Mouse (Mus musculus): ENCODE results near the gene Ffar4.

Gene Ffar4

GRCm38 (mm10) chr19:38096858-38097758 is at the start of gene Ffar4:
TSS of gene Ffar4 (plus strand) at chr19:38097071.
- no peak for DNase-seq

DNA sequence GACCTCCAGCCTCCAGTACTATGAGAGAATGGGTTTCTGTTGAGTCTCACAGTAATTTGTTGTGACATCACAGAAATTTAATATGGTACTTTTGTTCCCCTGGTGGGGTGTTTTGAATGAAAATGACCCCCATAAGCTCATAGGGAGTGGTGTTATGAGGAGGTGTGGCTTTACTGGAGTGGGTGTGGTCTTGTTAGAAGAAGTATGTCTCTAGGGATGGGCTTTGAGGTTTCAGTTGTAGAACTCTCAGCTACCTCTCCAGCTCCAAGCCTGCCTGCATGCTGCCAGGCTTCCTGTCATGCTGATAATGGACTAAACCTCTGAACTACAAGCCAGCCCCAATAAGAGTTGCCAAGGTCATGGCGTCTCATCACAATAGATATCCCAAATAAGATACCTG is 47.2 kb upstream of the Ffar4 start:
- DNase-seq: no peak

DNA sequence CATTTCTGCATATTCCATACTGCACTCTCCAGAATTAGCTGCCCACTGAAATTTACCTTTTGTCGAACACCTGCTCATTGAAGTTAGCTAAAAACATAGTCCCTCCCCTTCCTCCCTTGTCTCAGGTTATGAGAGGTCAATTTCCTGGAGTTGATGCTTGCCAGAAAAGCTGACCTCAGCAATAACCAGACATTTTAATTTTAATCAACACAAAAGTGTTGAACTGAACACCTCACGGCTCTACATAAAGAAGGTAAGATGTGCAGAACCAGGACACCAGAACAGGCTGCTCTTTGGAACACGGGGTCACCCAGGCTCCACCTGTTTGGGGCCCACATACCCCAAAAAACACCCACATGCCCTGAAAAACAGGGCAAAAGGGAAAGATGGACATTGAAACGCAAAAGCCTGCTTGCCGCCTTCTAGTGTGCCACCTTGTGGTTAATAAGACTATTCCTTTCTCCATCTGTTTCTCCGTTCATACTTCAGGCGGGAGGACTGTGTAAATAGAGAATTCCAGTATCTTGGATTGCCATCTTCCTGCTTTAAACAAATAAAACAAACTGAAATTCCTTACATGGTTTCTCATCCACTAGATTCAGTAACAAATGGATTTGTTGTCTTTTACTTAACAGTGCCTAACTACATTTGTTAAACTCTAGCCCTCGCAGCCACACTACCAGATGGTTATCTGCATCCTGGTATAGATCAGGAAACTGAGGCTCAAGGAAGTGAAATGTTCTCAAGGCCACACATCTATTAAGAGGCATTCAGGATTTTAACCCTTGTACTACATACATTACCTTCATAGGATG is 43.4 kb upstream of the Ffar4 start:
- DNase-seq: peak; percentile 39

DNA sequence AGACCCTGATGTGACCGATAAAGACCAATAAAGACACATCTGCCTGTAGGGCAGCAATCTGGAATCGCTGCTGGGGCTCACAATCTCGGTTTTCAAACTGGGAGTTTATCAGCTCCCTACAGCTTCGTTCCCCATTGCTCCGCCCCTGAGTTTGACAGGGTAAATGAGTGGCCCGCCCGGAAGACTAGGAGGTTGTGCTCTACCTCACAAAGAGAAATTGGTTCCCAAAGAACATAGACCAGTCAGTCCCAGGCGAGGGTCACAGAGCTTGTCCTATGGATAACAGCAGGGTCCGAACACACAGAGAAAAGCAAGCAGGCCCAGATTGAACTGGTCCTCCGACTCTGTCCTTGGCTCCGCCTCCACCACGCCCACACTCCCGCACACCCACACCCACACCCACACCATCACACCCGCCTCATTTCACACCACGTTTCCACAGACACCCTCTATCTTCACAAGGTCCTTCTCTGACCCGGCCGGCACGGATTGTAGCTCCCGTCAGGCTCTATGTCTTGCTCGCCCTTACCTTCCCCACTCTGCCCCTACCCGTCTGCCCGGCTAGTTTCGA is 42.6 kb upstream of the Ffar4 start:
- DNase-seq: no peak

DNA sequence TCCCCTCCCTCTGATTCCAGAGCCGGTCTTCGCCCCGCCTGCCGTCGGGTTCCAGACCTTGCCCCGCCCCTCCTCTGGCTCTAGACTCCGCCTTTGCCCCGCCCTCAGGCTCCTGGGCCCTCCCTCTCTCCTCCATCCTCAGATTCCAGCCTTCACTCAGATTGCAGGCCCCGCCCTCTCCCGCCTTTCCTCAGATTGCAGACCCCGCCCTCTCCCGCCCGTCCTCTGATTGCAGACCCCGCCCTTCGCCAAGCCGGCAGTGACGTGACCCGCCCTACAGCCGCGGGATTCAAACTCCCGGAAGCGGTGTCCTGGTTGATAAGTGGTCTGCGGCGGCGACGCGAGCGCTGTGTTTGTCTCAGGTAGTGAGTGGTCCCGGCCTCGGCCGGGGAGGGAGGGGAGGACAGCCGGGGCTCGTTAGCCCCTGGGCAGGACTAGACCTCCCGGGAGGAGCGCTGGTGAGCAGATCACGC is 42.1 kb upstream of the Ffar4 start, which contains the start of gene Cep55:
Gene Cep55 (plus strand): TSS at position 292 of the 473 bp plus-strand sequence.
- peak; percentile 95 for DNase-seq

DNA sequence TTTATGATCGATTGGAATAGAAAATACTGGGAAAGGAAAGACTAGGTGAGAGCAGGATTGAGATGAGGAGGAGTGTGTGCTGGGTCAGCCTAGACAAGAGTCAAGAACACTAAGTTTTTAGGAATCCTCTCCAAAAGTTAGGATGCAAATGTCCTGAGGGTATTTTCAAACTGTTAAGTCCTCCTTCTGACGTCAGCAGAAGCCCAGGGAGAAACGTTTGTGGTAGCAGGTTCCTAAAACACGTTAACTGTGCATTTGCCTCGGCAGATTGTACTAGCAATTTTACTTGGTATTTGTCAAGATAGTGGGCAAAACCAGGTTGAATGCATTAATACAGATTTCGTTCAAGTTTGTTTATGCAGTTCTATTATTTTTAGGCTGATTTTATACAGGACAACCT is 41.1 kb upstream of the Ffar4 start:
- DNase-seq: no peak

DNA sequence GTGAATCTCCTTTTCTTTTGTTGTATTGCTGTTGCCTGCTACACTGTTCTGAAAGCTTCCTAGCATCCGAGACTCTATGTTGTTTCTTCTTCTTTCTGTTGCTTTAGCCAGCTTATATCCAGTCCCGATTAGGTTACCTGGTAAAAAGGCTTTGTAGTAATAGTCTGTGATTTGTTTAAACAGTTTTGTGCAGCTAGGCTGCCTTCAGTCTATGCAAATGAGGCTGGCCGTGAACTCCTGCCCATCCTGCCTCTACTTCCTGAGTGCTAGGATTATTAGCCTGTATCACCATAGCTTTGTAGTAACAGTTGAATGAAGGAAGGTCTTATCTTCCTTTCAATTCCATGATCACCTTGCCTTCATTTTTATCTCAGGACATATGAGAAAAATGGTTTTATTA is 40.6 kb upstream of the Ffar4 start:
- DNase-seq: no peak

DNA sequence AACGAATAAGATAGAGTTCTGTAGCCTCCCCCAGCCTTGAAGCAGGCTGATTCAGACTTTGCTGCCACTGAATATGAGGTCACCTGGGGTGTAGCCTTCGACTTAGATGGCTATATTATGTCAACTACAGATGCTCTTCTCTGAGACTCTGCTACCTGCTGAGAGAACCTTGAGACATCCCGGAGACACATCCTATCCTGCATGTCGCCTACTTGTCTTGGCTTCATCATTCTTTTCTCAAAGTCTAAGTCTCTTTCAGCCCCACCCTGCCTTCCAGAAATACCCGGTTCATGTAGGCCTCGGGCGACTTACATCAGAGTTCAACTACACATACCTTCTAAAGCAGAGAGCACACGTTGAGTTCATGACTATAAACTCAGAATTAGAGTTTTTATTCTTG is 39.9 kb upstream of the Ffar4 start:
- no peak for DNase-seq

- no peak for DNase-seq
Measured at GRCm38 (mm10) chr19:38063201-38063600, 33.7 kb upstream of the Ffar4 start.

- DNase-seq: no peak
Measured at GRCm38 (mm10) chr19:38064051-38064450, 32.8 kb upstream of the Ffar4 start.

DNA sequence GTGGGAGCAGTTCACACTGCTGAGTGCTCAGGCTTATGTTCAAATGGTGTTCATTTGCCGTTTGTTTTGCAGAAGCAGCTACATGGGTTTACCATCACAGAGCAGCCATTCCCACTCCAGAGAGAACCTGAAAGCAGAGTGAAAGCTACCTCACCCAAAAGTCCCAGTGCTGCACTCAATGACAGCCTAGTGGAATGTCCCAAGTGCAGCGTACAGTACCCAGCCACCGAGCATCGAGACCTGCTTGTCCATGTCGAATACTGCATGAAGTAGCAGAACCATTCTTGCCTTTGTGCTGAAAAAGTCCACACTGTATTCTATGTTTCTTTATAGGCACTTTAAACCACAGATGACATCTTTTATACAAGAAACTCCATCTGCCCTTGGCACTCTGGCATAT is 23.6 kb upstream of the Ffar4 start:
- no peak for DNase-seq

DNA sequence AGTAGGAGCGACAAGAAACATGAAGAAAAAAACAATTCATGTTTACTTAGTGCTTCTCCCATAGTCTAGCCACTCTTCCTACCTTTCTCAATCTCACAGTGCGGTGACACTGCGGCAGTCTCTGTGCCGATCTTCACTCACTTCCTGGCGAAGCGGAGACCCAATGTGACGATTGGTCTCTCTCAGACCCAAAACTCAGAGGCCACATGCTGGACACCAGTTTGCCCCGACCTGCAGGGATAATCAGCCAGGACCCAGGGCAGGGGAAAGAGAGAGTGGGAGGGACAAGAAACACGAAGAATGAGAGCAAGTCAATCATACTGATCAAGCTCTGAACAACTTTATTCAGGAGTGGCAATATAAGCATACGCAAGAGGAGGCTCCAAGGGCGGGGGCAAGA is 21.8 kb upstream of the Ffar4 start:
- no peak for DNase-seq

DNA sequence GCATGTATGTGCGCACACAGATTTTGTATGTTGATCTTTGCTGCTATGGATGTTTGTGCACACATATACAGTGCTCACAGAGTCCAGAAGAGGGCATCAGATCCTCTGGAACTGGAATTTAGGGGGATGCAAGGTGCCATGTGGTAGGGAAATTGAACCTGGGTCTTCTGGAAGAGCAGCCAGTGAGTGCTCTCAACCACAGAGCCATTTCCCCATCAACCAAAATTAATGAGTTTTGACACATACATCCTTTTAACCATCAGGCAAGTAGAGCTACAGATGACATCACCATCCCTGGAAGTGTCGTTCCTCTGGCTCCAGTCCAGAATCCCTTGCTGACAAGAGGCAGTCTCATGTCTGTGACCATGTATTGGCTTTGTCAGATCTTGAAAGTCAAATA is 20.6 kb upstream of the Ffar4 start:
- no peak for DNase-seq

DNA sequence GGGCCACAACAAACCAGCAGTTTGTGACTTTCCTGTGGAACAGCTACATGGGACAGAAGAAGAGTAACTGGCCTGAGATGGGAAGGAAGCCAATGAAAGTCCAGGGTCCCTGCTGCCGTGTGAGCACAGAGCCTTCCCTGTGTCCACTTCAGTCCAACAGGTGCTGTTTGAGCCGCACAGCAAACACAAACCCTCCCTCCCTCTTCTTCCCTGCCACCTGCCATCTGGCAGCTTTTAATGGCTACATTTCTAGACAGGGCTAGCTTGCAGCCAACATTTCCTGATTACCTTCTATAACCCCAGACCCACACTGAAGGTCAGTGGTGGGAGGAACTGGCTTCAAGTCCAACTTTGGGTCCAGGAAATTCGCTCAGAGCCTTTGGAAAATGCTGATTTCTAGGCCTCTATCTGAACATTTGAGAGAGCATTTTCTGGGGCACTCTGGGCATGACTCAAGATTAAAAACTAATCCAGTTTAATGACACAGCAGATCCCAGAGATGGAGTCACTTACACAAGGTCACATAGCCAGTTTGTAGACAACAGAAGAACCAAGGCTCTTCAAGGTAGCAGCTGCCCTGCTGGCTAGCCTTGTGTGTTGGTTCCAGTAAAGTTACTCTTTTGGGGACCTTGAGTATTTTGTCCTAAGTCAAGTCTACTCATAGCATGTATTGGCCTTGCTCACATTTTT is 18.9 kb upstream of the Ffar4 start:
- DNase-seq: peak; percentile 13

- no peak for DNase-seq
Measured at GRCm38 (mm10) chr19:38081361-38081760, 15.5 kb upstream of the Ffar4 start.

DNA sequence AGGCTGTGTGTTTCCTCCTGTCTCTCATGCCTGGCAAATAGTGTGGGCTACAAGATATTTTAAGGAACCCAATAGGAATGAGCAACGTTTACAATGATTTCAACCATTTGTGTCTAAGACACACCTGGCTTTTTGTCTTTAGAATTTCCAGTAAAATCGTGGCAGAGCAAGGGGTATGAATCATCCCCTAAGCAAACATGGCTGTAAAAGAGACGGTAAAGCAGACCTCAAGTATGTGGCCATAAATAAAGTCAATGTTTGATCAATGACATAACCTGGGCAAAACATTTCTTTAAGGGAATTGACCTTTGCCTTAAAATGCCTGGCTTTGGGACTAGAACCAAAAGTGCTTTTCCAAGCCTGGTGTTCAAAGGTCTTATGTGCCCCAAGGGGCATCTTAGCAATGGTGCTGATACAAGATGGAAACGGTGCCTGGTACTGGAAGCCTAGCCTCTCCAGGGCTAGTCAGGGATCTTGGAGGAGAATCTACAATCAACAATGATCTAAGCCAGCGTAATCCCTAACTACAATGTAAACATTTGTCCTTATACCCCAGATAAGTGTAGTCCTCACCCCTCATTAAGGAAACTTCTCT is 13.8 kb upstream of the Ffar4 start:
- no peak for DNase-seq

- no peak for DNase-seq
Measured at GRCm38 (mm10) chr19:38085841-38086240, 11.0 kb upstream of the Ffar4 start.

DNA sequence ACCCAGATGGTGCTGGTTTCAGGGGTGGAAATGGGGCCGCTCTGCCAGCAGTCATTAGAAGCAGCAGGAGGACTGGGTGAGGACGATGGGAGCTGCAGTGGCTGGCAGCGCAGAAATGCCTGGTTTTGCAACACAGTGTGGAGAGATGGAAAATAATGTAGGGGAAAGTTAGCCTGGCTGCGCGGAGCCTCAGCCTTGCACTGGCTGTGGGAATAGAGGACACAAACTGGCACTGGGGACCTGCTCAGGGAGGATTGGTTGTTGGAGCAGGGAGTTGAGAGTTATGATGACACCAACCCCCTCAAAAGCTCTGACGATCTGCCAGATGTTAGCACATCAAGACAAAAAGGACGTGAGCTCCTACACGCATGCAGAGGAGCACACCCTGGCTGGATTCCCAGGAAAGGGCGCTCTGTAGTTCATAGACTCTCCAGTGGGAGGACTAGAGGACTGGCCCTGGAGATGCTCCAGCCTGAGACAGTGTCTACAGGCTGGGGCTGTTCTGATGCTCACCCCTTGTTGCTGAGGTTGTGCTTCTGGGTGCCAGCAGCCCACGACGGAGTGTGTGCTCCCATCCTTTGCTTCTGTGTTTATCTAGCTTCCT is 9.8 kb upstream of the Ffar4 start:
- no peak for DNase-seq

DNA sequence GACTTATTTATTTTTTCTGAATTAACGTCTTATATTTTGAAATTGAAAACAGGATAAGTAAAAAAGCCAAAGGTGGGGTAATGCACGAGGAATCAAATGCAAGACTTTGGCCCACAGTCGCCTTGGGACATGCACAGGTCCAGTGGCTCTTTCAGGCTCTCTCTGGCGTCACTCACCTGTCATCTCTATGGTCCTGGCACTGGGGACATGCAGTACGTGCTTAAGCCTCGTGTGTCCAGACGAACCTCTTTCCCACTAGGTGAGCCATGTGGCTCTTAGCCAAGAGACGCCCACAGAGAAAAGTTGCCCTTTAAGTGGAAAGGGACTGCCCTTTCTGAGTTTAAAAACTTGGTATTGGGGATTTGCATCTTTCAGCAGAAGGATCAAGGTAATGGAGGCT is 7.5 kb upstream of the Ffar4 start:
- no peak for DNase-seq

- DNase-seq: no peak
Measured at GRCm38 (mm10) chr19:38091512-38091985, 5.3 kb upstream of the Ffar4 start.

- DNase-seq: no peak
Measured at GRCm38 (mm10) chr19:38096231-38096630, 640 bp upstream of the Ffar4 start.

- DNase-seq: no peak
Measured at GRCm38 (mm10) chr19:38107871-38108270, 11.0 kb downstream of the Ffar4 start.
